Comparison of ENCODE assay signal across 8 mouse cellular contexts in genomic region chr6:89361418-89362280, GRCm38 (mm10). TPM values are rescaled to one million over a fixed set of nuclear protein-coding genes. Genes with fewer than 3 reads are reported as not detected.
DNase-seq lines count a peak whose midpoint lies in the region; ATAC-seq and TF ChIP-seq lines count a peak whose summit lies in the region.

No protein-coding gene starts in this region.

- no peak for TF ChIP-seq EP300 in liver, embryonic 14.5 days (IDR thresholded peaks at IDR 0.05; ENCODE audit: low read depth)

- H3K9me3 ChIP-seq in forebrain, embryonic 13.5 days (replicated peaks) = no peaks in the 10 kb centered on the region
- no peaks in the 10 kb centered on the region for H3K9me3 ChIP-seq in hindbrain, postnatal 0 days (ENCODE audit: low read length)
- no peaks in the 10 kb centered on the region for H3K9me3 ChIP-seq in liver, embryonic 14.5 days (ENCODE audit: control insufficient read depth, low read length)
- no peaks in the 10 kb centered on the region for H3K9me3 ChIP-seq in neural tube, embryonic 14.5 days (ENCODE audit: control insufficient read depth, low read length)

- peaks cover 17% of the 10 kb centered on the region for H3K27me3 ChIP-seq in forebrain, embryonic 13.5 days
- H3K27me3 ChIP-seq in hindbrain, postnatal 0 days (ENCODE audit: insufficient read depth, low read length) = no peaks in the 10 kb centered on the region
- H3K27me3 ChIP-seq in liver, embryonic 14.5 days (ENCODE audit: control insufficient read depth, insufficient read depth, low read length) = peaks cover 8% of the 10 kb centered on the region
- H3K27me3 ChIP-seq in neural tube, embryonic 14.5 days (ENCODE audit: control insufficient read depth, insufficient read depth, low read length) = no peaks in the 10 kb centered on the region

- peak overlapping the region; percentile 6; the same call in 1 of the 2 replicates for H3K27ac ChIP-seq in bone marrow macrophage, adult 2 months (ENCODE audit: insufficient read depth, low read depth, low read length)
- H3K27ac ChIP-seq in forebrain, embryonic 13.5 days = peak overlapping the region; percentile 80
- H3K27ac ChIP-seq in hindbrain, postnatal 0 days = peak overlapping the region; percentile 78
- no peak overlapping the region for H3K27ac ChIP-seq in liver, embryonic 14.5 days
- peak overlapping the region; percentile 82 for H3K27ac ChIP-seq in neural tube, embryonic 14.5 days (ENCODE audit: low read depth, low read length)

- ATAC-seq in forebrain, embryonic 13.5 days = peak; percentile 28
- peak; percentile 35 for ATAC-seq in hindbrain, postnatal 0 days
- ATAC-seq in liver, embryonic 14.5 days (ENCODE audit: insufficient read depth) = peak; percentile 51; the same call in 1 of the 2 replicates
- peak; percentile 26 for ATAC-seq in neural tube, embryonic 14.5 days (ENCODE audit: low read depth)

- H3K4me3 ChIP-seq in bone marrow macrophage, adult 2 months (ENCODE audit: insufficient read depth, low read length) = peak overlapping the region; percentile 81
- H3K4me3 ChIP-seq in forebrain, embryonic 13.5 days = peak overlapping the region; percentile 98
- peak overlapping the region; percentile 95 for H3K4me3 ChIP-seq in hindbrain, postnatal 0 days (ENCODE audit: low read length)
- H3K4me3 ChIP-seq in liver, embryonic 14.5 days (ENCODE audit: insufficient read depth in 1 of 2, low read depth in 2 of 2, low read length in 2 of 2) = peak overlapping the region; percentile 51 to 61
- peak overlapping the region; percentile 99 for H3K4me3 ChIP-seq in neural tube, embryonic 14.5 days (ENCODE audit: low read depth, low read length)

- no peak for TF ChIP-seq CTCF in bone marrow macrophage, adult 2 months (IDR thresholded peaks at IDR 0.05; ENCODE audit: low read depth, low read length)
- TF ChIP-seq CTCF in hindbrain, postnatal 0 days (IDR thresholded peaks at IDR 0.05; ENCODE audit: low read depth) = no peak
- TF ChIP-seq CTCF in liver, embryonic 14.5 days (IDR thresholded peaks at IDR 0.05; ENCODE audit: low read depth) = no peak

- peak; percentile 61 for DNase-seq in ovary, postnatal 36 days (ENCODE audit: low spot score)
- DNase-seq in ovary, postnatal 14 days (ENCODE audit: low spot score) = no peak
- peak; percentile 57 for DNase-seq in hindbrain, postnatal 0 days (ENCODE audit: low spot score)
- DNase-seq in liver, embryonic 14.5 days (ENCODE audit: low read depth in 3 of 3, low spot score in 3 of 3) = no peak
- DNase-seq in ovary, adult 18-20 months (ENCODE audit: low spot score) = no peak

- H3K4me1 ChIP-seq in bone marrow macrophage, adult 2 months (ENCODE audit: control insufficient read depth, insufficient read depth, low read length) = peaks cover 40% of the 10 kb centered on the region
- peaks cover 56% of the 10 kb centered on the region for H3K4me1 ChIP-seq in forebrain, embryonic 13.5 days
- H3K4me1 ChIP-seq in hindbrain, postnatal 0 days (ENCODE audit: insufficient read depth, low read length) = peaks cover 25% of the 10 kb centered on the region
- H3K4me1 ChIP-seq in liver, embryonic 14.5 days (replicated peaks; ENCODE audit: control insufficient read depth in 2 of 2, insufficient read depth in 2 of 2, low read length in 1 of 2) = peaks cover 0 to 7% of the 10 kb centered on the region in 2 experiments; a peak in 2 of 4 replicates
- H3K4me1 ChIP-seq in neural tube, embryonic 14.5 days (ENCODE audit: control insufficient read depth, insufficient read depth, low read length) = peaks cover 31% of the 10 kb centered on the region

- peak overlapping the region; percentile 99 for H3K9ac ChIP-seq in forebrain, embryonic 13.5 days
- H3K9ac ChIP-seq in hindbrain, postnatal 0 days (replicated peaks; ENCODE audit: low read length) = peak overlapping the region; percentile 88
- H3K9ac ChIP-seq in liver, embryonic 14.5 days (replicated peaks) = peak overlapping the region; percentile 10
- H3K9ac ChIP-seq in neural tube, embryonic 14.5 days (replicated peaks; ENCODE audit: low read depth, low read length) = peak overlapping the region; percentile 95

- peaks cover 10% of the 10 kb centered on the region for H3K36me3 ChIP-seq in forebrain, embryonic 13.5 days (ENCODE audit: poor library complexity, severe bottlenecking)
- no peaks in the 10 kb centered on the region for H3K36me3 ChIP-seq in hindbrain, postnatal 0 days (ENCODE audit: insufficient read depth, low read length)
- no peaks in the 10 kb centered on the region for H3K36me3 ChIP-seq in liver, embryonic 14.5 days (replicated peaks; ENCODE audit: control insufficient read depth, insufficient read depth, low read depth)
- no peaks in the 10 kb centered on the region; the same call in 1 of the 2 replicates for H3K36me3 ChIP-seq in neural tube, embryonic 14.5 days (ENCODE audit: control insufficient read depth, insufficient read depth, low read length)

- no peak for TF ChIP-seq POLR2A in bone marrow macrophage, adult 2 months (IDR thresholded peaks at IDR 0.05; ENCODE audit: borderline replicate concordance, low read depth, low read length)

- 1% methylated on average over 48 of the region's 80 CpGs for WGBS in forebrain, embryonic 13.5 days
- 2% methylated on average over 65 of the region's 80 CpGs for WGBS in hindbrain, postnatal 0 days
- under 1% methylated on average over 78 of the region's 80 CpGs for whole genome bisulfite sequencing in liver, embryonic 14.5 days (ENCODE audit: insufficient replicate concordance)
- WGBS in neural tube, embryonic 14.5 days = under 1% methylated on average over 61 of the region's 80 CpGs

- peak overlapping the region; percentile 88 for H3K4me2 ChIP-seq in forebrain, embryonic 13.5 days
- H3K4me2 ChIP-seq in hindbrain, postnatal 0 days (ENCODE audit: low read depth, low read length) = peak overlapping the region; percentile 97
- peak overlapping the region; percentile 73 for H3K4me2 ChIP-seq in liver, embryonic 14.5 days (ENCODE audit: low read depth)
- H3K4me2 ChIP-seq in neural tube, embryonic 14.5 days (ENCODE audit: low read depth, low read length) = peak overlapping the region; percentile 89

RNA-seq across cellular contexts. Expression of gene Plxna1, which starts 0.8 kb away (rescaled TPM):
- 34.9 and 44.0 TPM in 2 replicates for polyA plus RNA-seq in bone marrow macrophage, adult 2 months (2012; ENCODE audit: insufficient read depth, insufficient read length, missing spikeins)
- polyA plus RNA-seq in forebrain, embryonic 13.5 days (2015; fragmentation: Nextera tagmentation; extraction: Ambion mirVana) = 34.8 and 37.4 TPM in 2 replicates
- 135 and 145 TPM in 2 replicates for total RNA-seq in hindbrain, postnatal 0 days (2014; rRNA removed)
- 25.3 and 30.6 TPM in 2 replicates for polyA plus RNA-seq in hindbrain, postnatal 0 days (2015; fragmentation: Nextera tagmentation; extraction: Ambion mirVana)
- 2.6 TPM in 2 replicates for polyA plus RNA-seq in liver, embryonic 14.5 days (2012; rRNA removed)
- 1.7 TPM in 2 replicates for polyA plus RNA-seq in liver, embryonic 14.5 days (2014; fragmentation: Nextera tagmentation; extraction: Ambion mirVana)
- polyA plus RNA-seq in neural tube, embryonic 14.5 days (2014; fragmentation: Nextera tagmentation; extraction: Ambion mirVana) = 37.8 and 38.3 TPM in 2 replicates

Comparison
In these comparisons a context has a peak if more than half of its experiments do, and no peak if none do; other contexts are left out.
1. DNase-seq: peak in ovary, postnatal 36 days (single experiment) and hindbrain, postnatal 0 days (single experiment); none in ovary, postnatal 14 days (single experiment), liver, embryonic 14.5 days (0 of 3) and ovary, adult 18-20 months (single experiment).
2. H3K9ac ChIP-seq: peak in every context shown above with its lines; median percentile 99 in forebrain, embryonic 13.5 days; 95 in neural tube, embryonic 14.5 days; 88 in hindbrain, postnatal 0 days; 10 in liver, embryonic 14.5 days.
3. Peak in every context shown above with its lines, with median percentiles within 50 percentile points of each other: H3K4me3 ChIP-seq, ATAC-seq and H3K4me2 ChIP-seq.